Mouse (Mus musculus) kidney, postnatal 10 days (tissue): ENCODE results near the gene Gmppb.

ENCODE experiments used
- DNase-seq: peaks from one replicate; pipeline ENCODE4 v3.0.0; 2021; ENCODE audit warnings: mixed read lengths

Gene Gmppb

GRCm38 (mm10) chr9:108051931-108052220 lies 2.8 kb downstream of the Gmppb start:
- no peak for DNase-seq

GRCm38 (mm10) chr9:108052411-108052810 lies 3.4 kb downstream of the Gmppb start:
- DNase-seq: no peak

- DNase-seq: peak; percentile 98
Observed at GRCm38 (mm10) chr9:108052885-108053664, 4.0 kb downstream of the Gmppb start, which contains the start of gene Amigo3. Amigo3 (plus strand) TSS chr9:108053159.

GRCm38 (mm10) chr9:108053665-108054225 lies 4.7 kb downstream of the Gmppb start:
- no peak for DNase-seq

GRCm38 (mm10) chr9:108054331-108055040 lies 5.4 kb downstream of the Gmppb start:
- no peak for DNase-seq

- no peak for DNase-seq
Observed at GRCm38 (mm10) chr9:108055061-108055460, 6.0 kb downstream of the Gmppb start.

- no peak for DNase-seq
Observed at GRCm38 (mm10) chr9:108055661-108056237, 6.7 kb downstream of the Gmppb start.

- DNase-seq: peak; percentile 16
Observed at GRCm38 (mm10) chr9:108056361-108057261, 7.6 kb downstream of the Gmppb start.

- DNase-seq: peak; percentile 14
Observed at GRCm38 (mm10) chr9:108057262-108057562, 8.2 kb downstream of the Gmppb start.

- DNase-seq: no peak
Observed at GRCm38 (mm10) chr9:108058291-108058690, 9.2 kb downstream of the Gmppb start.

GRCm38 (mm10) chr9:108062142-108062541 lies 13.1 kb downstream of the Gmppb start:
- no peak for DNase-seq

GRCm38 (mm10) chr9:108063361-108063760 lies 14.3 kb downstream of the Gmppb start:
- DNase-seq: no peak

GRCm38 (mm10) chr9:108065491-108066011 lies 16.5 kb downstream of the Gmppb start:
- peak; percentile 76 for DNase-seq

- no peak for DNase-seq
Observed at GRCm38 (mm10) chr9:108067199-108067598, 18.2 kb downstream of the Gmppb start.

- DNase-seq: peak; percentile 91
Observed at GRCm38 (mm10) chr9:108067900-108068299, 18.9 kb downstream of the Gmppb start.

GRCm38 (mm10) chr9:108069007-108069406 lies 20.0 kb downstream of the Gmppb start:
- no peak for DNase-seq

- DNase-seq: no peak
Observed at GRCm38 (mm10) chr9:108069529-108069928, 20.5 kb downstream of the Gmppb start.

- DNase-seq: no peak
Observed at GRCm38 (mm10) chr9:108071801-108072200, 22.8 kb downstream of the Gmppb start.

GRCm38 (mm10) chr9:108072481-108072924 lies 23.5 kb downstream of the Gmppb start:
- DNase-seq: no peak

GRCm38 (mm10) chr9:108073141-108073930 lies 24.3 kb downstream of the Gmppb start:
- no peak for DNase-seq

- no peak for DNase-seq
Observed at GRCm38 (mm10) chr9:108080168-108080567, 31.1 kb downstream of the Gmppb start, which contains the start of gene Mst1. Mst1 (plus strand) TSS chr9:108080436.
